Mouse (Mus musculus): ENCODE data around the gene Gstt1.
"Not testable (repeated sequence)": the region's sequence is repeated elsewhere in the genome, so short reads cannot be mapped to it uniquely, and the experiment has no call there.

Gene Gstt1

DNA sequence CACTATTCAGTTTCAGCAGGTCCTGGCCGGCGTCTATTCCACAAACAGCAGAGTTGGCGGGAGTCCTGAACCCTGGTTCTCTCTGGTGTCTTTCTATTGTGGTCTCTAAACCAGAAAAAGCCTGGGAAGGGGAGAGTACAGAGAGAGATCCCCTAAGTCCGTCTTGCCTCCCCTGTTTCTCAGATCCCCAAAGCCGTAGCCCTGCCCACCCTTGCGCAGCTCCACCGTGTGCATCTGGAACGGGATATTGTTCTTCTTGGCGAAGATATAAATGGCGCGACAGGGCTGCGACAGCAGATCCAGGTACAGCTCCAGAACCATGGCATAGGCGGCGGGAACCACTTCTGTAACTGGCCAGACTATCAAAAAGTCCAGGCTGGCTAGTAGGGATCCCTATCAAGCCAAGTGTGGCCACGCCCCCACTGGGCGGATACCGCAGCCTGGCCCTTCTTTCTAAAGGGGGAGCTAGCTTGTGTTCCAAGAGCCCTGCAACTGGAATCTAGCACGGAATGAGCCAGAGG is at the start of gene Gstt1:
Gene Gstt1 (minus strand): TSS at position 409 of the 521 bp plus-strand sequence.
- DNase-seq: peak; percentile 82

GRCm38 (mm10) chr10:75845306-75845930 is 47.0 kb upstream of the Gstt1 start:
- DNase-seq: no peak

DNA sequence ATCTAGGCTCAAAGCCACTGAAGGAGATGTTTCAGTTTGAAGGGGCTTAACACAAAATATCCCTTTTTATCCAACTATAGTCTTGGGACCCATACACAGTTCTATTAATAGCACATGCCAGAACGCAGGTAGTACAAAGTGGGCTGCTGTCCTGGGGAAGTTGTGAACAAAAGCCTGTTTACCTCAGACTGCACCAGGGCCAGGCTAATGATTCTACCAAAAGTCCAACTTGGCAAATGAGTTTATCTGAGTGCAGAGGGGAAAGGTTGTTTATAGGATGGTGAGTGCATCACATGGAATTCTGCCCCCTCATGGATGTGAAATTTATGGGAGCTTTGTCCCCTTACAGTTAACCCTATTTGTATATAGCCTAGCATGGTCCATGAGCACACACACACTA is 46.4 kb upstream of the Gstt1 start:
- no peak for DNase-seq

- not testable (repeated sequence) for DNase-seq
Measured at GRCm38 (mm10) chr10:75843898-75844297, 45.5 kb upstream of the Gstt1 start.

GRCm38 (mm10) chr10:75839092-75839491 is 40.7 kb upstream of the Gstt1 start:
- no peak for DNase-seq

DNA sequence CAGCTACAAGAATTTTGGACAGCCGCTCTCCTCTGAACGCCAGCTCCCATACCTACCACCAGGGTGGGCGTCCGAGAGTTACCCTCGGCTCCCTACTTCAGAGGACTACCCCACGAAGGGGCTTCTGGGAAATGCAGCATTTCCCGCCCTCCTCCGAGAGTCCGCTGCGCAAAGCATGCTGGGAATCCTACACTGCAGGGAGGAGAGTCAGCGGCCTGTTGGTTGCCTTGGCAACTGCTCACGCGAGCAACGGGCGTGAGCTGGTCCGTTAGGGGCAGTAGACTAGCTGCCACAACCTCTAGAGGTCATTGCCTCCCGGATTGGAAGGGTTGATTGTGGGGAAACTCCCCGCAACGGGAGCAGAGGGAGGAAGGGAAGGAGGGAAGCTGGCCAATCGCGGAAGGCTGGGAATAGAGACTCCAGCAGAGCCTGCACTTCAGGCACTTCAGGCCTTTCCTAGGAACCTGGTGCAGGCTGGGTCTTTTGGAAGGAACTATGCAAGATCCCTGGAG is 38.9 kb upstream of the Gstt1 start, which contains the start of gene Gstt2:
Gene Gstt2 (minus strand): TSS at position 177 of the 512 bp plus-strand sequence.
- peak; percentile 93 for DNase-seq

DNA sequence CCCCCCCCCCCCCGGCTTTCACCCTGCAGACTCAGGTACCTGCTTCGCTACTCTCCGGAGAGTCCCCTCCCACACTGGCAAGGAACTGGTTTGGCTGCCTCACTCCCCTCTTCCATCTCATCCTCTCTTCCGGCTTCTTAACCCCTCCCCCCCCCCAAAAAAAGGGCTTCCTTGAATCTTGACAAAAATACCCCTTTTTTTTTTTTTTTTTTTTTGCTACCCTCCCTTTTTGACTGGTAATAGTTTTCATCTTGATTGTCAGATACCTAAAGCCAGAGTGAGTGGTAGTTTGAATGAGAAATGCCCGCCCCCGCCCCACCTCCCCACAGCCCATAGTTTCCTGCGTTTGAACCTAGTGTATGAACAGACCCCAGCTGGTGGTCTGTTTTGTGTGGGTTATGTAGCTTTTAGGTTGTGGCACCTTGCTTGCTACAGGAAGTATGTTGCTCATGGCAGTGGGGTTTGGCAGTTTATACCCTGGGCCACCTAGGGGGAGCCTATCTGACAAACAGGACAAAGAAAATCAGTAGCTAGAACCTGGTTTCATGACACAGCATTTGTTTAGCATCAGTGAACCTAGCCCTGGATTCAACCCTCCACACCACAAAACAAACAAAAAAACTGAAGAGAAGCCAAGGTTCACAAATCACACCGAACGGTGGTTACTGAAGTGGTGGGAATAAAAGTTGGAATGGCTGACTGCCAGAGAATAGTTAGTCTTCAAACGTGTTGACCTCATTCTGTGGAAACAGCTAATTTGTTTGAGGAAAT is 37.6 kb upstream of the Gstt1 start:
- peak; percentile 56 for DNase-seq

GRCm38 (mm10) chr10:75835307-75835706 is 36.9 kb upstream of the Gstt1 start:
- peak; percentile 57 for DNase-seq

GRCm38 (mm10) chr10:75834721-75835120 is 36.3 kb upstream of the Gstt1 start:
- no peak for DNase-seq

DNA sequence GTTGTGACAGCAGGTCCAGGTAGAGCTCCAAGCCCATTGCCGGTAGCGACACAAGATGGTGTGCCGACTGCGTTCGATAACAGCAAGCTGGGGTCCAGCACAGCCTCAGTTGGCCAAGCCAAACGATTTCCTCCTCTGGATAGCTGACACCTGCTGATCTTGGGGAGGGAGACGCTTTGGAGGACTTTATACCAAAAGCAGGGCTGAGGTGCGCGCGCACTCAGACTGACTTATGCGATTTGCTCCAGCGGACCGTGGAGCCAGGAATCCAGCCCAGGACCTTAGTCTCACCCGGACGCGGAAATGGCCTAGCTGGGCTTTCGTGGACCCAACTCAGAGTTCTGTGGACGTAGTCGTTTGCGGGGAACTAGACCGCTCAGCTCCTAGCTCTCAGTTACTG is 35.9 kb upstream of the Gstt1 start:
- peak; percentile 68 for DNase-seq

DNA sequence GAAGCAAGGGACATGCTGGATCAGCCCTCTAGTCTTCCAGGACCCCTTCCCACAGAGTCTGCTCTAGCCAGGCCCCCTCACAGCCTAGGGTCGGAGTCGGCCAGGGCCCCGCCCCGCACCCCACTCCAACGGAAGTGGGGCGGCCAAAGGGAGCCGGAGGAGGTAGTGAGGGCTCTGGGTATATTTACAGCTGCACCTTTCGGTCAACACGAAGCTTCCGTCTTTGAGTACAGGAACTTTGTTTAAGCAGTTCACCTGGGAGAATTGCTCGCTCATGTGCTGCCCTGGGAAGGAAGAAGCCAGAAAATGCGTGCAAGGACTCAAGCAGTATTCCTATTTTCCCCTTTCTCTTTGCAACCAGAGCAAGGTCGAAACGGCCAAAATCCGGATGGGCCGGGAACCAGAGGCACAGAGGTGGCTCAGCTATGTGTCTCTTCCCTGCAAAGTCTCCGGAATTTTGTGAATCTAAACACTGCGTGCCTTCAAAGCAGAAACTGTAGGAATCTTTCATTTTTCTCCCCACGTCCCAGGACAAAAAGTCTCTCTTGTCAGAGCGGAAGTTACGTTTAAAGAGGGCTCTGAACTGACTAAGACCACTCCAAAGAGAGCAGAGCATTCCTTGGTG is 35.2 kb upstream of the Gstt1 start:
- DNase-seq: no peak

DNA sequence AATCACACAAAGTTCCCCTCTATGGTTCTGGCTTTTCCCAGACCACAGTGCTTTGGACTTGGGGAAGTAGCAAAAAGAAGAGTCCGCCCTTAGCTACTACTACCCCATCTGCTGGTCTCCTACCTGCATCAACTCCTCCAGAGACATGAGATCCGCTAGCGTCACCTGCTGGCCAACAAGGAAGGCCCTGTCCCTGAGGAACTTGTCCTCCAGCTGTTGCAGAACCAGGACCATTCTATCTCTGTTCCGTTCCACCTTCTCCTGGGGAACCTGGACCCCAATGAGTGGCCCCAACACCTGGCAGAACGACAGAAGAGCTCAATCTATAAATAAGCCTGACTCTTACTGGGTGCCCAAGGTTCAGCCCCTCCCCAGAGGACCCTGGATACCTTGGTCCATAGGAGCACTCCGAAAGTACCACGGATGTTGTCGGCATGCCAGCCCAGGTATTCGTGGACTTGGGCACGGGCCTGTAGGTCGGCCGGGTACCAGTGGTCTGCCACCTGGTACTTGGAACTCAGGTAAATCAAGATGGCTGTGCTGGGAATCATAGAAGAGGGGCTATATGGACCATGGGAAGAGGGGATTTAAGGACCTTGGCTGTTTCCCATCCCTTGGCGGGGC is 34.0 kb upstream of the Gstt1 start:
- DNase-seq: peak; percentile 57

GRCm38 (mm10) chr10:75830275-75830670 is 31.9 kb upstream of the Gstt1 start:
- no peak for DNase-seq

DNA sequence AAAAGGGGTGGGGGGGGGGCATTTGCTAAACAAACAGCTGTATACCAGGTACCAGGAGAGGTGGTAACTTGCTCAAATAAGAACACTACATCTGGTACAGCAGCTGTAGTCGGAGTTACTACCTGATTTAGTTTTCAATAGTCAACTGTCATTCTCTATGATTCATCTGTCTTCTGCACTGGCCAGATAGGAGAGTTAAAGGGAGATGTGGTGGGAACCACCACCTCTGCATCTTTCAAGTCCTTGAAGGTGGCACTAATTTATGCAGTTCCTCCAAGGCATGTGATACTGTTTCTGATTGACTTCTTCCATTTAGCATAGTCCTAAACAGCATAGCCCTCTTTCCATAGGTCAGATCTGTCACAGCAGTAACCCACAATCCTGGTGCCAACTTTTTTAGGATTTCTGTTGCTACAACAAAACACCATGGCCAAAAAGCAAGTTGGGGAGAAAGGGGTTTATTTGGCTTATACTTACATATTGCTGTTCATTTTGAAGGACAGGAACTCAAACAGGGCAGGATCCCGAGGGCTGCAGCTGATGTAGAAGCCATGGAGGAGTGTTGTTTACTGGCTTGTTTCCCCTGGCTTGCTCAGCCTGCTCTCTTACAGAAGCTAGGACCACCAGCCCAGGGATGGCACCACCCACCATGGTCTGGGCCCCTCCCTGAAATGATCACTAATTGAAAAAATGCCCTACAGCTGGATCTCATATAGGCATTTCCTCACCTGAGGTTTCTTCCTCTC is 31.3 kb upstream of the Gstt1 start:
- DNase-seq: no peak

GRCm38 (mm10) chr10:75828500-75828931 is 30.1 kb upstream of the Gstt1 start:
- DNase-seq: peak; percentile 89

DNA sequence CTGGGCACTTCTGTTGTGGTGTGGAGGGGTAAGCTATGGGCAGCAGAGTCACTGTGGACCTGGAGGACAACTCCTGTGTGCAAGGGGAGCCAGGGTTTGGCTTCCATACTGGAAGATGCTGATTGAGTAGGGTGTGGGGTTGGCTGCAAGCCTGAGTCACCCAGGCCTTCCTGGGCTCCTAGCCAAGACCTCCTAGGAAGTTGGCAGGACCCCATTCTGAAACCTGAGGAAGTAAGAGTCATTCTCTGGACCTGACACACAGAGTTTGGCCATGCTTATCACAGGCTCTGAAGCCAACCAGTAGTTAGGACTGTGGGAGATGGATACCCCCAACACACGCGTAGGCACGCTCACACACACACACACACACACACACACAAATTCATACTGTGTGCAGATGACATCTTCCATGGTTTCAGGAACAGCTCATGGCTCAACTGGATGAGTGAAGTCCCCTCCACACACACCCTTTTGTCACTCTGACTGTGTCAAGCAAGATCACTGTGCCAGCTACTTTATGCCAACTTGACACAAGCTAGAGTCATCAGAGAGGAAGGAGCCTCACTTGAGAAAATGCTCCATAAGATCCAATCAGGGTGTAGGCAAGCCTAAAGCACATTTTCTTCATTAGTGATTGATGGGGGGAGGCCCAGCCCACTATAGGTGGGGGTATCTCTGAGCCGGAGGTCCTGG is 29.4 kb upstream of the Gstt1 start:
- peak; percentile 56 for DNase-seq

DNA sequence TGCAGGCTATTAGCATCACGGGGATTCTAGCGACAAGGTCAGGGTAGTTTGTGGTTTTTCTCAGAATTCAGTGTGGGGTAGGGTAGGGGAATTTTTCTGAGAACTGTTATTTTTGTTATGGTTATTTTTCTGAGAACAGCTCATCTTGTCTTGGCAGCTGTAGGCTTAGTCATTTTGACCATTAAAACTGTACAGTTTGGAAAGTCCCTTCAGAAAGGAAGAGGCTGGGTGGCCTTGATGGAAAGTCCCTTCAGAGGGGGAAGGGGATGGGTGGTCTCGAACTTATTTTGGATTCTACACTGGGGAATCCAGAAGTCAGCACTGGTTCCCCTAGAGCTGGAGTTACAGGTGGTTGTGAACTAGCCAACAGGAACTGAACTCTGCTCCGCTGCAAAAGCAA is 26.1 kb upstream of the Gstt1 start:
- DNase-seq: no peak

DNA sequence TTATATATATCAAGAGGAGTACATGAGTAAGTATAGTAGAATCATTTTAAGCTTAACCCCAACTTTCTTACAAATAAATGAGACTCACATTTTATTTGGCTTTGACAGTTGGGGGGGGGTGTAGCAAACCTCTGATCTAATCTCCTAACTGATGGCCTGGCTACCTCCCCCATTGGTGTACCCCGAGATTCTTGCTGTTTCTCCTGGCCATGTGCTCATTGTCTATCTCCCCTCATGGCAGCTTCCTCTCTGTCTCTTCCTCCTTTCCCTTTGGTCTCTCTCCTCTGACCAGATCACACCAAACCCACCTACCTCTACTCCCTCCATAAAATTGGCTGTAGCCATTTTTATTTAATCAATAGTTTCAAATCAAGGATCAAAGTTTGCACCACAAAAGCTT is 25.4 kb upstream of the Gstt1 start:
- no peak for DNase-seq

GRCm38 (mm10) chr10:75822443-75822842 is 24.1 kb upstream of the Gstt1 start, which contains the start of gene Gstt4:
Gene Gstt4 (minus strand): TSS chr10:75822543.
- DNase-seq: no peak

DNA sequence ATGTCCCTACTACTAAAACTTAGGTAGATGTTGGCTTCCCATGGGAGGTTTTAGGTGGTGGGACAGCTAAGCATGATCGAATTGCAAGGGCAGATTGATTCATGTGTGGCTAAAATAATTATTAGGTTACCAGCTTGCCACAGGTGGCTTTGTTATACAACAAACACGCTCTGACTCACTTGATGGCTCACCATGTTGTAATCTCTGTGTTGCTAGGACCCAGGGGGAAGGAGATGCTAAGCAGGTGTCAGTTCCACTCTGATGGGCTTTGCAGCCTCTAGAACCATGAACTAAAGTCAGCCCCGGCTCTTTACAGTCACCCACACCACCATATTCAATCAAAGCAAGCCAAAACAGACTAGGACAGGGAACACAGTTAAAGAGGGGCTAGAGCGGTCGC is 21.5 kb upstream of the Gstt1 start:
- DNase-seq: no peak

GRCm38 (mm10) chr10:75818641-75819040 is 20.3 kb upstream of the Gstt1 start:
- DNase-seq: no peak

- no peak for DNase-seq
Measured at GRCm38 (mm10) chr10:75804217-75804616, 5.8 kb upstream of the Gstt1 start.

Data from cerebellum, adult 9-10 months (tissue).